Mouse (Mus musculus) liver, embryonic 16.5 days (tissue): ENCODE results near the gene Bbx. TPM values are rescaled to one million over a fixed set of nuclear protein-coding genes. Genes with fewer than 3 reads are reported as not detected.
A peak's percentile ranks its signal among the peaks of the same experiment; 100 is the strongest.

ENCODE experiments used
- ATAC-seq: fragments of 200-750 bp; cut with Nextera tagmentation; 2 replicates; pipeline ENCODE4 v1.8.0; 2017; ENCODE audit warnings: low read depth, mild to moderate bottlenecking, moderate number of reproducible peaks, moderate library complexity
- H3K27ac ChIP-seq: fragments of 300-500 bp; sonication (generic); 2 replicates; pipeline ENCODE4 v1.5.1; 2014; ENCODE audit warnings: mild to moderate bottlenecking, low read length
- H3K27me3 ChIP-seq: fragments of 300-500 bp; sonication (generic); 2 replicates; pipeline ENCODE4 v1.6.1; 2014; ENCODE audit warnings: low read depth, low read length, mixed read lengths; ENCODE audit not compliant: control insufficient read depth, insufficient read depth
- H3K36me3 ChIP-seq: fragments of 300-500 bp; sonication (generic); 2 replicates; pipeline ENCODE4 v1.6.1; 2014; ENCODE audit warnings: mild to moderate bottlenecking; ENCODE audit not compliant: control insufficient read depth, insufficient read depth
- H3K4me1 ChIP-seq: fragments of 300-500 bp; sonication (generic); 2 replicates; pipeline ENCODE4 v1.6.1; 2014; ENCODE audit warnings: low read depth, low read length, mixed read lengths; ENCODE audit not compliant: control insufficient read depth
- H3K4me2 ChIP-seq: fragments of 300-500 bp; sonication (generic); 2 replicates; pipeline ENCODE4 v1.6.1; 2014; ENCODE audit warnings: low read depth, low read length, mixed read lengths
- H3K4me3 ChIP-seq: fragments of 300-500 bp; sonication (generic); 2 replicates; pipeline ENCODE4 v1.5.1; 2014; ENCODE audit warnings: low read depth, mild to moderate bottlenecking, low read length
- H3K9ac ChIP-seq: fragments of 300-500 bp; sonication (generic); 2 replicates; pipeline ENCODE4 v1.6.1; 2014; ENCODE audit warnings: low read depth, low read length
- H3K9me3 ChIP-seq: fragments of 300-500 bp; sonication (generic); replicated peaks from 2 replicates; pipeline ENCODE4 v1.6.1; 2016; ENCODE audit warnings: low read length; ENCODE audit not compliant: control insufficient read depth
- WGBS: fragments of 180-500 bp; shearing (Covaris S2); extraction: QIAGEN DNeasy Blood & Tissue Kit; methylation state at CpG from one replicate; pipeline ENCODE4 v1.1.7; 2014; ENCODE audit not compliant: insufficient replicate concordance; 5-methylcytosine and 5-hydroxymethylcytosine counted together
- polyA plus RNA-seq: library from polyadenylated mRNA; unstranded; fragments of >200 nt; fragmentation: Nextera tagmentation; extraction: Ambion mirVana; gene quantifications from 2 replicates; pipeline ENCODE4 v1.2.1, GENCODE M21; 2015

Gene Bbx
- polyA plus RNA-seq, result 6.2 and 6.3 TPM in 2 replicates

DNA sequence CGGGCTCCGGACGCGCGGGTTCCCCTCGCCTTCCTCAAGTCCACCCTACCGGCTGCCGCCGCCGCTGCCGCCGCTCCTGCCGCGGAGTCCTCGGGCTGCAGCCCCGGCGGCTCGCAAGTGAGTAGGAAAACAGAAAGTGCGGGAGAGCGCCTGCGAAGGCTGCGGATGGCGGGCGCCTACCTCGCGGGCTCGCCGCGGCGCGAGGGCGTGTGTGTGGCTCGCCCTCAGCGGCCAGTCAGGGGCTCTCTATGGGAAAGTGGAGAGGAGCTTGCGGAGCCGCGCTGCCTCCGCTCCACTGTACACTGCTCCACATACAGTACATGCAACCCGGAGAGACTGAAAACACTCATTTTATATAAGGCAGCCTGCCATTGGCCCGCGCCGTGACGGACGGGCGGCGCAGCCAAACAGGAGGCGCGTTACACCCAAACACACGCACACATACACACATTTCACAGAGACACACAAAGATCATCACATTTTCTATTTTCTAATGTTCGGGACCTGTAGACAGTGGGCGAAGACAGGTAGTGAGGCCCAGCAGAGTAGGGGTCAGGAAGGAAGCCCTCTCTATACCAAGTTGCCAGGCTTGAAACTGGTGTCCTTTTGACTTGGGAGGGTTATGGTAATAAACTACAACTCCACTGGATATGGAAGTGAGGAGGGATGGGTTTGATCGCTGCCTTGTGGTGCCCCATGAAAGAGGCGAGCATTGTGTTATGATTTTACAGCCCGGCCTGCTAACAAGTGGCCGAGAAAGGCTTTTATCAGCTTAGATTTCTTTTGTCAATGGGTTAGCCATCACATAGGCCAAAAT lies at the start of gene Bbx:
TSS of gene Bbx (minus strand) at position 329 of the 817 bp plus-strand sequence.
- Histone ChIP-seq H3K27ac (peak within 1 kb of the TSS; percentile 92), H3K4me3 (peak within 1 kb of the TSS; percentile 86)
- WGBS, result under 1% methylated on average over 50 of the region's 55 CpGs

DNA sequence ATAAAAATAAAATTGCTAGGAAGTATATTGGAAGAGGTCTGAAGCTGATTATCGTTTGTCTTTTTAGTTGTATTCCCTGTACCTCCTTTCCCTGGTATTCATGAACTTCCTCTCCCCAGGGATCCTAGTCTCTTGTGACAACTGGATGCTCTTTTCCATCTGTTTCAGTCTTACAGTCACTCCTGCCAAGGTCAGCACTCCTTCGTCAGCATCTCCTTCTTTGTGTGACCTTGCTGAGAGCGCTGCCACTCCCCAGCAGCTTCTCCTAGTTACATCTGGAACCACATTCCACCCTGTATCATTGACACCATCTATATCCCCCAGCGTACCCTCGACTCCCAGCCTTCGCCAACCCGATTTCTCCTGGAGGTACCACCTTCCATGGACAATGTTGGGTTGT lies 49.7 kb upstream of the Bbx start:
- Histone ChIP-seq H3K4me1 (no peaks in the 10 kb centered on the region), H3K27me3 (no peaks in the 10 kb centered on the region), H3K4me3 (no peak overlapping the region), H3K4me2 (0 out of 2 replicates have a peak overlapping the region, but pooled peaks have one; percentile 4), H3K27ac (no peak overlapping the region), H3K9ac (no peak overlapping the region), H3K9me3 (no peaks in the 10 kb centered on the region), H3K36me3 (no peaks in the 10 kb centered on the region)
- 44% methylated on average over 7 of the region's 7 CpGs for WGBS
- ATAC-seq, result no peak

More for the DNA sequence above, at the start of gene Bbx:
- H3K9ac ChIP-seq, result peak within 1 kb of the TSS; percentile 88
- H3K36me3 ChIP-seq, result no peaks in the 10 kb centered on the region
- peak; percentile 97 for ATAC-seq
- H3K9me3 ChIP-seq, result no peaks in the 10 kb centered on the region
- peaks cover 7% of the 10 kb centered on the region for H3K4me1 ChIP-seq
- H3K27me3 ChIP-seq, result no peaks in the 10 kb centered on the region
- H3K4me2 ChIP-seq, result peak within 1 kb of the TSS; percentile 97

DNA sequence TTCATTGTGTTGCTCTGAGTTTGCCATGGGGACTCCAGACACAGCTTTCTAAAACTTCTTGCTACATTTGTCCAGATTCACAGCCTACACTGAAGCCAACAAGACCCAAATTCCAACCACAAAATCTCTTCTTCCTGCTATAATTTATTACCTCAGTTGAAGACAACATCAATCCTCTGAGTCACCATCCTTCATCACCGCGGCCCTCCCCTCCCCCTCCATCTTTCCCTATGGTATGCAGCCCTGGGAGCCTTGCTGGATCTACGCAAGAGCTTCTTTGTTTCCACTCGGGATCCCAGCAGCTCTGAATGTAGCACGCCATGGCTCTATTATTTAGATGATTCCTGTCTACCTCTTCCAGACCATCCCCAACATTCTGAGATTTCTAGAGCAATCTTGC lies 49.2 kb upstream of the Bbx start:
- WGBS, result 48% methylated on average over 5 of the region's 5 CpGs
- H3K9me3 ChIP-seq, result no peaks in the 10 kb centered on the region
- ATAC-seq, result no peak
- no peak overlapping the region for H3K4me3 ChIP-seq
- H3K36me3 ChIP-seq, result no peaks in the 10 kb centered on the region
- no peak overlapping the region for H3K9ac ChIP-seq
- H3K4me1 ChIP-seq, result no peaks in the 10 kb centered on the region
- no peak overlapping the region for H3K4me2 ChIP-seq
- H3K27me3 ChIP-seq, result no peaks in the 10 kb centered on the region
- H3K27ac ChIP-seq, result no peak overlapping the region

DNA sequence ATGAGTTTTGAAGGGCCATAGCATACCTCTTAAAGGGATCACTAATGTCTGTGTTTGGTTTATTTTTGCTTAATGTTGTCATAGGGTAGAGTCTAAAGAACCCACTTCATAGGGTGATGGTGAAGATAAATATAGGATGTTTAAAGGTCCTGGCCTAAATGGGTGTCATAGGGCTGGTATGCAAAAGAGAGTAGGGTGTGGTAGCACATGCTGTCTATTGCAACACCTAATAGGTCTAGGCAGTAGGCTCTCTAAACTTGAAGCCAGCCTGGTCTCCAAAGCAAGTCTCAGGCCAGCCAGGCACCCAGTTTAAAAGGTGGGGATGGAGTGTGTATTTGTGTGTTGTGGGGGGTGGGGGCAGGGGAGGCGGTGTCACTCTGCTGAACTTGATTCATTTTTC lies 46.5 kb upstream of the Bbx start:
- Histone ChIP-seq H3K9ac (no peak overlapping the region), H3K27me3 (no peaks in the 10 kb centered on the region), H3K27ac (no peak overlapping the region), H3K9me3 (no peaks in the 10 kb centered on the region), H3K4me3 (no peak overlapping the region), H3K4me1 (no peaks in the 10 kb centered on the region), H3K4me2 (no peak overlapping the region), H3K36me3 (no peaks in the 10 kb centered on the region)
- WGBS, result 87% methylated on average over 1 of the region's 1 CpGs
- no peak for ATAC-seq

DNA sequence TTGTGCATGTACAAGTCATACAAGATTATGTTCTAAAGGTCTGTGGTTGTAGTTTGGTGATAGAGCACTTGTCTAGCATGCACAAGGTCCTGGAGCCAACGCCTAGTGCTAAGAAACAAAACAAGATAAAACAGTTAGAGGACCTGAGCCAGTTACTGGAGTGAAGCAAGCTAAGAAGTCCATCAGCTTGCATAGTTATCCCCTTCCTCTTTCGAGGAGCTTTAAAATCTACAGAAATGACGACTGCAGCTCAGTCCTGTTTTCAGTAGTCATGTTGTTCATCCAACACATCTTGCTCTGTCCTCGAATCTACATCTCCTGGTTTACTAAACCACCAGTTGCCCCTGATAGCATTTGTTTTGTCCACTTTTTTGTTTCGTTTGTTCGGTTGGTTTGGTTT lies 45.4 kb upstream of the Bbx start:
- Histone ChIP-seq H3K4me3 (no peak overlapping the region), H3K27me3 (no peaks in the 10 kb centered on the region), H3K4me1 (no peaks in the 10 kb centered on the region), H3K27ac (no peak overlapping the region), H3K9ac (no peak overlapping the region), H3K4me2 (no peak overlapping the region), H3K9me3 (no peaks in the 10 kb centered on the region), H3K36me3 (no peaks in the 10 kb centered on the region)
- whole genome bisulfite sequencing, result 59% methylated on average over 6 of the region's 6 CpGs
- no peak for ATAC-seq

DNA sequence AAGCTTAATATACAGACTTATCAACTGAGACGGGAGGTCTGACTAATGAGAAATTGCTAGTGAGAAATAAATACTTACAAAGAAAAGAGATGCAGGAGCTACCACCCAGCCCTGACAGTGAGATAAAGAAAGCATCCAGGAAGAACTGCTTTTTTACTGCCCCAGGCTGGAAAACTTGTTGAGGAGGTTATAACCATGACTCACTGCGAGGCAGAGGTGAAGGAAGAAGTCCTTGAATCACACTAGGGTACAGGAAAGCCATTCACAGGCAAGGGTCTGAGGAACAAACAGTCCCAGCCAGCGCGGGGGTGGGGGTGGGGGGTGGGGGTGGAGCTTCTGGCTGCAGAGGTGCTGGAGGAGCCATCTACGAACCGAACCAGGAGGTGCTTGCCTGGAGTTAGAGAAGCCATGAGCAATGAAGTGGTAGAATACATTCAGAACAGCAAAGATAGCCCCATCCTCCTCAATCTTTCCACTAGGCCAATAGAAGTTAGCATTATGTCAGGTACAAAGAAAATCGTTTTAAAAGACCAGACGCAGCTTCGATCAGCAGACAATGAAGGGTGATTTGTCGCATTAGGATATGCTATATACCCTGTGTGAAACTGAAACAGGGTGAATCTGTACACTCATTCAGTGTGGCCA lies 30.2 kb upstream of the Bbx start:
- no peak overlapping the region for H3K4me3 ChIP-seq
- H3K9me3 ChIP-seq, result no peaks in the 10 kb centered on the region
- H3K27ac ChIP-seq, result no peak overlapping the region
- H3K9ac ChIP-seq, result no peak overlapping the region
- H3K36me3 ChIP-seq, result no peaks in the 10 kb centered on the region
- H3K4me1 ChIP-seq, result no peaks in the 10 kb centered on the region
- ATAC-seq, result no peak
- H3K27me3 ChIP-seq, result no peaks in the 10 kb centered on the region
- no peak overlapping the region for H3K4me2 ChIP-seq
- 25% methylated on average over 10 of the region's 10 CpGs for WGBS

DNA sequence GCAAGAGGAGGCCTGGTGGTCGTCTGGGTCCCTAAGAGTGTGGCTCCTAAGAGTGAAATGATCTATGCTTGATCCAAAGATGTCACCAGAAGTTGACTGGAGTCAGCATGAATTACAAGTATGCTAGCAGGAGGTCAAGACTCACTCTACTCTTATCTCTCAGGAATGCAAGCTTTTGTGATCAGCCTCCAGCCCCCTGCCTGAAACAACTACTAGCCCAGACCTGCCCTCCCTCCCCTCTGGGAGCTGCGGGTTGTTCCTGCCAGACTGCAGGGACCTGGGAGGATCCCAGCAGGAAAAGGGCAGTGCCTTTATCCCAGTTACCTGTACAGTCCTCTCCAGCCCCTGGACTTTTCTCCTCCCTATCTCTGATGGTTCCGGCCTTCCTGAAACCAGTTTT lies 27.0 kb upstream of the Bbx start:
- 35% methylated on average over 3 of the region's 3 CpGs for WGBS
- Histone ChIP-seq H3K9ac (no peak overlapping the region), H3K4me2 (no peak overlapping the region), H3K27me3 (no peaks in the 10 kb centered on the region), H3K36me3 (no peaks in the 10 kb centered on the region), H3K4me1 (no peaks in the 10 kb centered on the region), H3K4me3 (no peak overlapping the region), H3K27ac (no peak overlapping the region), H3K9me3 (no peaks in the 10 kb centered on the region)
- ATAC-seq, result no peak

DNA sequence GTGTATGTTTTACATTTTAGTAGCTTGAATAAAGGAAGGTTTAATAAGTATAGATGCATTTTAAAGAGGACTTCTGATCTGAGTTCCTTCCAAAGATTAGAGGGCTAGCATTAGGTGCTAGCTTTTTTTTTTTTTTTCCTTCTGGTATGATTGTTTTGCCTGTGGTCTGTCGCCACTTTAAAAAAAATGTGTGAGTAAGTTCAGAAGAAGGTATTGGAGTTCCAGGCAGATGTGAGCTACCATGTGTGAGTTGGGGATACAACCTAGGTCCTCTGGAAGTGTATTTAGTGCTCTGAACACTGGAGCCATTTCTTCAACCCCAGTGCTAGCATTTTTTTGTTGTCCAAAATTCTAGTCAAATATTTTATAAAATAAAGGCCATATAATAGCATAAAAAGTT lies 23.9 kb upstream of the Bbx start:
- no peaks in the 10 kb centered on the region for H3K27me3 ChIP-seq
- H3K4me2 ChIP-seq, result no peak overlapping the region
- no peak overlapping the region for H3K9ac ChIP-seq
- H3K4me3 ChIP-seq, result no peak overlapping the region
- no peaks in the 10 kb centered on the region for H3K4me1 ChIP-seq
- 48% methylated on average over 1 of the region's 1 CpGs for WGBS
- H3K36me3 ChIP-seq, result no peaks in the 10 kb centered on the region
- H3K27ac ChIP-seq, result no peak overlapping the region
- no peak for ATAC-seq
- H3K9me3 ChIP-seq, result no peaks in the 10 kb centered on the region

DNA sequence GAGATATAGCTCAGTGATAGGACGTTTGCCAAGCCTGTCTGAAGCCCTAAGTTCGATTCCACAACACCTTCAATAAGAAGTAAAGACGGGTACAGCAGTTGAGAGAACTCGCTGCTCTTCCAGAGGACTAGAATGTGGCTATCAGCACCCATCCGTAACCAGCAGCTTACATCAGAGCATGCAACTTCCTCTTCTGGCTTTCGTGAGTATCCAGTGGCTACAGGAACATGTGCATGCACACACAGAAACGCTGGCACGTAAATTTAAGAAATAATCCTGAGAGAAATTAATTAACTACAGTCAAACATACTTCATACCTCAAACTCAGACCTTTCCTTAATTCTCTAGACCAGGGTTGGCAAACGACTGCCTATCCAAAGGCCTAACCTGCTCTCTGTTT lies 16.9 kb upstream of the Bbx start:
- no peaks in the 10 kb centered on the region for H3K9me3 ChIP-seq
- H3K4me2 ChIP-seq, result no peak overlapping the region
- 31% methylated on average over 9 of the region's 9 CpGs for WGBS
- no peaks in the 10 kb centered on the region for H3K4me1 ChIP-seq
- ATAC-seq, result no peak
- H3K27ac ChIP-seq, result no peak overlapping the region
- no peaks in the 10 kb centered on the region for H3K36me3 ChIP-seq
- no peaks in the 10 kb centered on the region for H3K27me3 ChIP-seq
- H3K4me3 ChIP-seq, result no peak overlapping the region
- H3K9ac ChIP-seq, result no peak overlapping the region
